Mouse (Mus musculus): Measurements from ENCODE around the gene Tnp2. TPM values are rescaled to one million over a fixed set of nuclear protein-coding genes. Genes with fewer than 3 reads are reported as not detected.
A peak's percentile ranks its signal among the peaks of the same experiment; 100 is the strongest.
"Not testable (repeated sequence)": the region's sequence is repeated elsewhere in the genome, so short reads cannot be mapped to it uniquely, and the experiment has no call there.

Tnp2 gene
- polyA plus RNA-seq, 1 experiment from 2014 or later, result not detected

- Histone ChIP-seq H3K9me3 (replicated peaks) (no peaks in the 10 kb centered on the region), H3K36me3 (no peaks in the 10 kb centered on the region), H3K4me3 (no peak overlapping the region), H3K4me2 (no peak overlapping the region), H3K27me3 (no peaks in the 10 kb centered on the region), H3K27ac (peak overlapping the region; percentile 35), H3K4me1 (replicated peaks) (peaks cover 13% of the 10 kb centered on the region; the same call in 1 of the 2 replicates), H3K9ac (no peak overlapping the region)
- peak; percentile 20; the same call in 1 of the 2 replicates for ATAC-seq (replicated peaks; ENCODE audit: insufficient number of reproducible peaks, insufficient read depth, low FRiP score, low read depth)
- WGBS, result 60% methylated on average over 4 of the region's 4 CpGs
These were observed 32.9 kb upstream of the Tnp2 start for GRCm38 (mm10) chr16:10821387-10821786.

- H3K27ac ChIP-seq, result 0 out of 2 replicates have a peak overlapping the region, but pooled peaks have one; percentile 12
- ATAC-seq (replicated peaks; ENCODE audit: insufficient number of reproducible peaks, insufficient read depth, low FRiP score, low read depth), result no peak
These were observed 31.5 kb upstream of the Tnp2 start for GRCm38 (mm10) chr16:10819966-10820365.

GRCm38 (mm10) chr16:10818579-10819135 lies 30.2 kb upstream of the Tnp2 start:
- Histone ChIP-seq H3K4me2 (no peak overlapping the region), H3K4me3 (no peak overlapping the region), H3K9ac (no peak overlapping the region), H3K4me1 (replicated peaks) (peaks cover 21% of the 10 kb centered on the region), H3K36me3 (no peaks in the 10 kb centered on the region), H3K27me3 (no peaks in the 10 kb centered on the region), H3K9me3 (replicated peaks) (no peaks in the 10 kb centered on the region), H3K27ac (no peak overlapping the region)
- 89% methylated on average over 4 of the region's 4 CpGs for WGBS
- ATAC-seq (replicated peaks; ENCODE audit: insufficient number of reproducible peaks, insufficient read depth, low FRiP score, low read depth), result no peak

More at GRCm38 (mm10) chr16:10819966-10820365, 31.5 kb upstream of the Tnp2 start:
- H3K27me3 ChIP-seq, result no peaks in the 10 kb centered on the region
- no peaks in the 10 kb centered on the region for H3K9me3 ChIP-seq (replicated peaks)
- H3K9ac ChIP-seq, result no peak overlapping the region
- H3K4me1 ChIP-seq (replicated peaks), result peaks cover 14% of the 10 kb centered on the region
- WGBS, result 33% methylated on average over 3 of the region's 3 CpGs
- H3K36me3 ChIP-seq, result no peaks in the 10 kb centered on the region
- no peak overlapping the region for H3K4me2 ChIP-seq
- H3K4me3 ChIP-seq, result no peak overlapping the region

DNA sequence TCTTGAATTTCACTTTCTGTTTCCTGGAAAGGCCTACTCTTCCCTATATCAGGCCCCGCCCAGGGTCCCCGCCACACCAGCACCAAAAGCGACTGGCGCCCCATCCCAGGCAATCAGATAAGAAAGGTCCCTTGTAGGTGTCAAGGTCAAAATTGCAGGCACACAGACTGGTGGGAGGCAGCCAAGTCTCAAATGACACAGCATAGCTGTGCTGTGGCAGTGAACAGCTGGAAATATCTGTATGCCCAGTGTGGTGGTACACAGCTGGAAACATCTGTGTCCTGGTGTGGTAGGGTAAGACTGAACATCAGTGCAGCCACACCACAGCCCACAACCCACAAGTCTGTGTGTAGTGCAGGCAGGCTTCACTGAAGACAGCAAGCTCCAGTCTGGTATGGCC lies 26.4 kb upstream of the Tnp2 start:
- ATAC-seq (replicated peaks; ENCODE audit: insufficient number of reproducible peaks, insufficient read depth, low FRiP score, low read depth), result no peak
- no peaks in the 10 kb centered on the region for H3K36me3 ChIP-seq
- H3K9me3 ChIP-seq (replicated peaks), result no peaks in the 10 kb centered on the region
- no peak overlapping the region for H3K9ac ChIP-seq
- no peaks in the 10 kb centered on the region for H3K27me3 ChIP-seq
- peaks cover 23% of the 10 kb centered on the region for H3K4me1 ChIP-seq (replicated peaks)
- H3K4me3 ChIP-seq, result no peak overlapping the region
- no peak overlapping the region for H3K4me2 ChIP-seq
- WGBS, result 45% methylated on average over 4 of the region's 4 CpGs
- peak overlapping the region; percentile 14 for H3K27ac ChIP-seq

DNA sequence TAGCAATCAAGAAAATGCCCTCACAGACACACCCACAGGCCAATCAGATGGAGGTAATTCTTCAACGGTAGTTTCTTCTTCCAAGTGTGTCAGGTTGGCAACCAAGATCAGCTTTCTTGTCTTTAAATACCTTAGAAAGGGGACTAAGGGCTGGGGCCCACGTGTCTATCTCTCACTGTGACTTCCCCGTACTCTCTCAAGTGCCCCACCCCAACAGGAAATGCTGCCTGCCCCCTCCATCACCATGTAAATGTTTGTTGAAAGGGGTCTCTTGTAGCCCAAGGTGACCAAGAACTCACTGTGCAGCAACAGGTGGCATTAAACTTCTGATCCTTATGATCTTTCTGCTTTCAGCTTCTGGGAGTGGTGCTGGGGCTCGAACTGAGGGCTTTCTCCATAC lies 25.3 kb upstream of the Tnp2 start:
- H3K4me3 ChIP-seq, result no peak overlapping the region
- ATAC-seq (replicated peaks; ENCODE audit: insufficient number of reproducible peaks, insufficient read depth, low FRiP score, low read depth), result no peak
- no peak overlapping the region for H3K4me2 ChIP-seq
- peaks cover 16% of the 10 kb centered on the region for H3K4me1 ChIP-seq (replicated peaks)
- H3K36me3 ChIP-seq, result no peaks in the 10 kb centered on the region
- 75% methylated on average over 4 of the region's 4 CpGs for WGBS
- no peak overlapping the region for H3K27ac ChIP-seq
- no peak overlapping the region for H3K9ac ChIP-seq
- H3K9me3 ChIP-seq (replicated peaks), result no peaks in the 10 kb centered on the region
- no peaks in the 10 kb centered on the region for H3K27me3 ChIP-seq

- no peak within 1 kb of the TSS for H3K9ac ChIP-seq
- 58% methylated on average over 2 of the region's 2 CpGs for WGBS
- H3K27me3 ChIP-seq, result no peaks in the 10 kb centered on the region
- H3K4me2 ChIP-seq, result no peak within 1 kb of the TSS
- no peaks in the 10 kb centered on the region for H3K36me3 ChIP-seq
- no peak within 1 kb of the TSS for H3K27ac ChIP-seq
- no peaks in the 10 kb centered on the region for H3K9me3 ChIP-seq (replicated peaks)
- no peak for ATAC-seq (replicated peaks; ENCODE audit: insufficient number of reproducible peaks, insufficient read depth, low FRiP score, low read depth)
- H3K4me3 ChIP-seq, result no peak within 1 kb of the TSS
- H3K4me1 ChIP-seq (replicated peaks), result peaks cover 14% of the 10 kb centered on the region
These were observed 24.5 kb upstream of the Tnp2 start, which contains the start of gene Gm11172 for GRCm38 (mm10) chr16:10812865-10813371. Gene Gm11172 (plus strand): TSS chr16:10812915.

- 90% methylated on average over 1 of the region's 1 CpGs for WGBS
- H3K27me3 ChIP-seq, result no peaks in the 10 kb centered on the region
- H3K9me3 ChIP-seq (replicated peaks), result no peaks in the 10 kb centered on the region
- no peak overlapping the region for H3K27ac ChIP-seq
- no peaks in the 10 kb centered on the region for H3K36me3 ChIP-seq
- no peak for ATAC-seq (replicated peaks; ENCODE audit: insufficient number of reproducible peaks, insufficient read depth, low FRiP score, low read depth)
- H3K4me3 ChIP-seq, result no peak overlapping the region
- no peak overlapping the region for H3K9ac ChIP-seq
- peaks cover 13% of the 10 kb centered on the region for H3K4me1 ChIP-seq (replicated peaks)
- H3K4me2 ChIP-seq, result no peak overlapping the region
These were observed 21.9 kb upstream of the Tnp2 start for GRCm38 (mm10) chr16:10810376-10810775.

DNA sequence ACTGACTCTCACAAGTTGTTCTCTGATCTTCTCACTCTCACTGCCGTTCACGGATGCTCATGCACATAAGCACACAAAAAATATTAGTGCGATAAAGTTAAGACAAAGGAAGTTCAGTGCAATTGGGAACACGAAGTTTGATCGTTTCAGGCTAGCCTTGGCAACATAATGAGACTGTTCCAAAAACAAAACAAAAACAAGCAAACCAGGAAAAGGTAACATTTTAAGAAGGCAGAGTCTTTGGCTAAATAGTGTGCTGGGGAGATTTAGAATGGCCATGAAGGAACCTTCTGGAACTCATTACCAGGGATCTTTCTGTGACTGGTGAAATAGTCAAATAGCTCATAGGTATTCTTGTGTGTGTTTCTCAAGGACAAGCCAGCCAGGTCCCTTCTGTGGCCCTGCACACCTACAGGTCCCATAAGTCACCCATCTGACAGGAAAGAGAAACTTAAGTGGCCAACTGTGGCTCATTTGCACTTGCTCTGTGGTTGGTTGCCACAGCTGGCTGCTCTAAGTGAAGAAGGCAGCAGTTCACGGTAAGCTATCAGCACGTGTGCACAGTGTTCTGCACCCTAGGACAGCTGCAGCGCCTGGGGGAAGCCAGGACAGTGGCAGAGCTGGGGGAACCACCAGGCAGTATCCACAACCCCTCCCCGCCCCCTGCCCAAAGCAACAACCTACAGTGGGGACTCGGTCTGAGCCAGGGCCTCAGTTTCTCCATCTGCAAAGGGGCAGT lies 17.5 kb upstream of the Tnp2 start, which contains the start of gene Prm1:
Prm1 (minus strand) TSS at position 51 of the 739 bp plus-strand sequence.
- no peak for ATAC-seq (replicated peaks; ENCODE audit: insufficient number of reproducible peaks, insufficient read depth, low FRiP score, low read depth)
- 71% methylated on average over 10 of the region's 10 CpGs for WGBS
- Histone ChIP-seq H3K4me1 (replicated peaks) (no peaks in the 10 kb centered on the region; the same call in 1 of the 2 replicates), H3K9me3 (replicated peaks) (no peaks in the 10 kb centered on the region), H3K36me3 (no peaks in the 10 kb centered on the region), H3K4me2 (no peak within 1 kb of the TSS), H3K4me3 (no peak within 1 kb of the TSS), H3K27ac (no peak within 1 kb of the TSS), H3K27me3 (no peaks in the 10 kb centered on the region), H3K9ac (no peak within 1 kb of the TSS)

DNA sequence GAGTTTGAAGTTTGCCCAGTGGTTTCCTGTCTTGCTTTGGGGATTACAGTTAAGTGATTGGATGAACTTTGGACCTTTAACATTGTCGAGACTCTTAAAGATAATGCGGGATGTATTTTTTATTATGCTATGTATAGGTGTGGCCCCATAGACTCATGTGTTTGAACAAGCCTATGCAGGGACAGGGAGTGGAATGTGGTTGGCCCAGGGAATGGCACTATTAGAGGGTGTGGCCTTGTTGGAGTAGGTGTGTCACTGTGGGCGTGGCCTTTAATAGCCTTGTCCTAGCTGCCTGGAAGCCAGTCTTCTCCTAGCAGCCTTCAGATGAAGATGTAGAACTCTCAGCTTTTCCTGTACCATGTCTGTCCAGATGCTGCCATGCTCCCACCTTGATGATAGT lies 14.0 kb upstream of the Tnp2 start:
- not testable (repeated sequence) for H3K4me1 ChIP-seq (replicated peaks); ATAC-seq (replicated peaks; ENCODE audit: insufficient number of reproducible peaks, insufficient read depth, low FRiP score, low read depth); H3K4me2 ChIP-seq; H3K4me3 ChIP-seq; H3K36me3 ChIP-seq; H3K27ac ChIP-seq; H3K9ac ChIP-seq; H3K27me3 ChIP-seq; H3K9me3 ChIP-seq (replicated peaks)
- 74% methylated on average over 3 of the region's 3 CpGs for WGBS

DNA sequence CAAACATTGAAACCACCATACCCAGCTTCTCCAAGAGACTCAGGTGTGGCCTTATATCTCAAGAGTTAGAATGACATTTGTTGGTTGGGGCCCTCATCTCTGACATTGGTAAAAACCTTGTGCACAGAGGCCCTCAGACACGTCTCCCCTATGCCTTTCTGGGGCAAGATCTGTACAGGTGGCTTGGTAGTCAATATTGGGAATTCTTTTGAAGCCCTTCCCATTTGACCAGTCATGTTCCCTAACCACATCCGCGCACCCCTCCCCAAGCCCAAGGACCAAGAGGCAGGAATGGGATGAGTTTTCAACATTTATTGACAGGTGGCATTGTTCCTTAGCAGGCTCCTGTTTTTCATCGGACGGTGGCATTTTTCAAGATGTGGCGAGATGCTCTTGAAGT lies 7.6 kb upstream of the Tnp2 start, which contains the start of gene Prm2:
Prm2 (minus strand) TSS at position 101 of the 400 bp plus-strand sequence.
- Histone ChIP-seq H3K27me3 (peaks cover 30% of the 10 kb centered on the region), H3K9me3 (replicated peaks) (no peaks in the 10 kb centered on the region), H3K36me3 (no peaks in the 10 kb centered on the region), H3K4me1 (replicated peaks) (no peaks in the 10 kb centered on the region), H3K4me3 (no peak within 1 kb of the TSS), H3K9ac (no peak within 1 kb of the TSS), H3K27ac (no peak within 1 kb of the TSS), H3K4me2 (no peak within 1 kb of the TSS)
- ATAC-seq (replicated peaks; ENCODE audit: insufficient number of reproducible peaks, insufficient read depth, low FRiP score, low read depth), result no peak
- WGBS, result 76% methylated on average over 6 of the region's 6 CpGs

DNA sequence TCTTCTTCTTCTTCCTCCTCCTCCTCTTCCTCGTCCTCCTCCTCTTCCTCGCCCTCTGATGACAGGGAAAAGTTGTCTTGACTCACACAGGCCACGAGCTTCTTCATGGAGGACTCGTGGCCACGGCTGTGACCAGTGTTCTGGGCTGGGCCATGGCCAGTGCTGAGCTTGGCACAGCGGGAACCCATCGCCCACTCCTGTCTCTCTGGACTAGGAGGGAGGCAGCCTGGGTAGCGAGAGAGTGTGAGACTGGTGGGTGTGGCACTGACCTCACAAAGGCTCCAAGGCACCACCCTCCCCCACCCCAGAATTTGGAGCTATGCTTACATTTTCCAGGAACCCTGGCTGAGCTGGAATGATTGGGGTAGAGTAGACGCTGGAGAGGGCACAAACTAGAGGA lies 2.2 kb upstream of the Tnp2 start, which contains the start of gene Prm3:
Prm3 (minus strand) TSS at position 213 of the 400 bp plus-strand sequence.
- H3K27ac ChIP-seq, result no peak within 1 kb of the TSS

More for the DNA sequence above, 2.2 kb upstream of the Tnp2 start, which contains the start of gene Prm3:
- peaks cover 26% of the 10 kb centered on the region for H3K4me1 ChIP-seq (replicated peaks)
- H3K36me3 ChIP-seq, result no peaks in the 10 kb centered on the region
- H3K4me3 ChIP-seq, result no peak within 1 kb of the TSS
- 65% methylated on average over 9 of the region's 9 CpGs for WGBS
- H3K9me3 ChIP-seq (replicated peaks), result no peaks in the 10 kb centered on the region
- no peak within 1 kb of the TSS for H3K9ac ChIP-seq
- peaks cover 13% of the 10 kb centered on the region for H3K27me3 ChIP-seq
- ATAC-seq (replicated peaks; ENCODE audit: insufficient number of reproducible peaks, insufficient read depth, low FRiP score, low read depth), result no peak
- no peak within 1 kb of the TSS for H3K4me2 ChIP-seq
